Mouse (Mus musculus) liver, embryonic 12.5 days (tissue): ENCODE measurements around the gene Rrp12. TPM values are rescaled to one million over a fixed set of nuclear protein-coding genes. Genes with fewer than 3 reads are reported as not detected.
"Not testable (repeated sequence)": the region's sequence is repeated elsewhere in the genome, so short reads cannot be mapped to it uniquely, and the experiment has no call there.

ENCODE experiments used
- ATAC-seq: fragments of 200-750 bp; cut with Nextera tagmentation; 2 replicates; pipeline ENCODE4 v1.8.0; 2017; ENCODE audit warnings: moderate number of reproducible peaks, mild to moderate bottlenecking, moderate library complexity
- H3K27ac ChIP-seq: fragments of 300-500 bp; sonication (generic); 2 replicates; pipeline ENCODE4 v1.5.1; 2016; ENCODE audit warnings: mild to moderate bottlenecking
- H3K27me3 ChIP-seq: fragments of 300-500 bp; sonication (generic); replicated peaks from 2 replicates; pipeline ENCODE4 v1.6.1; 2016; ENCODE audit warnings: mild to moderate bottlenecking, moderate library complexity
- H3K36me3 ChIP-seq: fragments of 300-500 bp; sonication (generic); 2 replicates; pipeline ENCODE4 v1.6.1; 2016; ENCODE audit warnings: mild to moderate bottlenecking, moderate library complexity
- H3K4me1 ChIP-seq: fragments of 300-500 bp; sonication (generic); 2 replicates; pipeline ENCODE4 v1.6.1; 2016
- H3K4me2 ChIP-seq: fragments of 300-500 bp; sonication (generic); 2 replicates; pipeline ENCODE4 v1.6.1; 2016; ENCODE audit warnings: mild to moderate bottlenecking, moderate library complexity
- H3K4me3 ChIP-seq: fragments of 300-500 bp; sonication (generic); 2 replicates; pipeline ENCODE4 v1.5.1; 2016; ENCODE audit warnings: mild to moderate bottlenecking, moderate library complexity
- H3K9ac ChIP-seq: fragments of 300-500 bp; sonication (generic); 2 replicates; pipeline ENCODE4 v1.6.1; 2016; ENCODE audit warnings: mild to moderate bottlenecking, moderate library complexity
- H3K9me3 ChIP-seq: fragments of 300-500 bp; sonication (generic); replicated peaks from 2 replicates; pipeline ENCODE4 v1.6.1; 2016; ENCODE audit warnings: mild to moderate bottlenecking, moderate library complexity
- WGBS: fragments of 180-500 bp; shearing (Covaris S2); methylation state at CpG from one replicate; pipeline ENCODE4 v1.1.7; 2016; ENCODE audit not compliant: insufficient replicate concordance; 5-methylcytosine and 5-hydroxymethylcytosine counted together
- polyA plus RNA-seq: library from polyadenylated mRNA; unstranded; fragments of >200 nt; fragmentation: Nextera tagmentation; extraction: Ambion mirVana; gene quantifications from 2 replicates; pipeline ENCODE4 v1.2.1, GENCODE M21; 2016

Rrp12 gene
- polyA plus RNA-seq, 1 experiment from 2014 or later, result 26.7 TPM

DNA sequence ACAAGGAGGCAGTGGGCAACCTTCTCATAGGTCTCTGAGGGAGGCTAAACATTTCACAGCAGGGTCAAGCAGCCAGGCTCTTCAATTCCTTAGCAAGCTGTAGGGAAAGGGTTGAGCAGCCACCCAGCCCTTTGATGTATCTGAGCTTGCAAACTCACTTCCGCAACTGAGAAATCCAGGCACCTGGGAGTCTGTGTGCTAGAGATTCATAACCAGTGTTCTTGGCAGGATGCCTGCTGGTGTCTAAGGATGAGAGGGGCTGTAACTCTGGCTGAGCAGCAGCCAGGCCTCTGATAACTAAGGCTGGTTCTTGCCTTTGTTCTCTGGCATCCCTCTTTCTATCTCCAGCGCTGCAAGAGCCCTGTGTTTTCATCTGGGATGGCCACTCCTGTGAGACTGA lies 5.7 kb upstream of the Rrp12 start:
- H3K4me2 ChIP-seq, result no peak overlapping the region
- no peak for ATAC-seq
- H3K4me3 ChIP-seq, result no peak overlapping the region
- no peak overlapping the region for H3K27ac ChIP-seq
- no peaks in the 10 kb centered on the region for H3K9me3 ChIP-seq
- H3K4me1 ChIP-seq, result peaks cover 52% of the 10 kb centered on the region
- no peaks in the 10 kb centered on the region for H3K27me3 ChIP-seq
- no peaks in the 10 kb centered on the region for H3K36me3 ChIP-seq
- WGBS, result 54% methylated on average over 2 of the region's 2 CpGs
- no peak overlapping the region for H3K9ac ChIP-seq

DNA sequence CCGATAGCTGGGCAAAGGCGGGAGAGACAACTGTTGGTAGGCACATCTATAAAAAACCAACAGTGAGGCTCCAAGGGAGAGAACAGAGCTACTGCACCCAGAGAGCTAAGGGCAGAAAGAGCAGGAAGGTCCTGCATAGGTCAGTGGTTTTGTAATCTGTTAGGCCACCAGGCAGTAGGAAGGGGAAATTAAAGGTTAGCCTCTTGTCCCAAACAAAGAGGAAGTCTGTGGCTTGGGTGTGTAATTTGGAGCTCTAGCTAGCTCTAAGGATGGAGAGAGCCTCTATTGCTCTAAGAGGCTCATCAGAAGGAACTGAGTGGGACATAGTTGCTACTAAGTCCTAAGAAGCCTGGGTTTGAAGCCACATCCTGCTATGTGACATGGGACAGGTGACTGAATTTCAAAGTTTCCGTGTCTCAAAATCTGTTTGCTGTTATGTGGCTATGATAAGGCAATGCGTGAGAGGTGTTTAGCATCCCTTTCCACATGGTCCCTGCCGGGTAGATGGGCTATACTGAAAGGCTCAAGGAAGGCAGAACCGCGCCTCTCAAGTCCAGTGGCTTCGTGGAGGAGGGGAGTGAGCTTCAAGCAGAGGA lies 4.6 kb upstream of the Rrp12 start:
- H3K27ac ChIP-seq, result peak overlapping the region; percentile 47
- H3K9ac ChIP-seq, result no peak overlapping the region
- 38% methylated on average over 8 of the region's 8 CpGs for WGBS

DNA sequence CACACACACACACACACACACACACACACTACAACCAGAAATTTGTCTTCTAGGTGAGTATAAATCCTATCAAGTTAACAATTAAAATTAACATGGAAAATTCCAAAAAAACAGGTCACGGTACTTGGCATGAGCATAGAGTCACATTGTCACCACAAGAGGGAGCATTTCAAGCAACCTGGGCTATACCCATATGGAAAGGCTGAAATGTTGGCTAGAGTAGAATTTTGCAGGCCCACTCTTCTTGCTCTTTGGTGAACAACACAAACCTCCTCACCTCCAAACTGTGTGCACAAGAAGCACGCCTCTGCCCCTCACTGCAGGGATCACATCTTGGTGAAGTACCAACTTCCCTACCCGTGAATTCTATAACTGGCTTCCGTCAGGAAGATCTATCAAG lies 2.9 kb upstream of the Rrp12 start:
- no peak overlapping the region for H3K9ac ChIP-seq
- no peak overlapping the region for H3K4me3 ChIP-seq
- no peak for ATAC-seq
- no peak overlapping the region for H3K27ac ChIP-seq
- H3K9me3 ChIP-seq, result no peaks in the 10 kb centered on the region
- peaks cover 2% of the 10 kb centered on the region; the same call in 1 of the 2 replicates for H3K36me3 ChIP-seq
- peaks cover 50% of the 10 kb centered on the region for H3K4me1 ChIP-seq
- no peaks in the 10 kb centered on the region for H3K27me3 ChIP-seq
- WGBS, result 42% methylated on average over 4 of the region's 4 CpGs
- no peak overlapping the region for H3K4me2 ChIP-seq

More for the DNA sequence above, 4.6 kb upstream of the Rrp12 start:
- peaks cover 46% of the 10 kb centered on the region for H3K4me1 ChIP-seq
- no peaks in the 10 kb centered on the region for H3K27me3 ChIP-seq
- no peaks in the 10 kb centered on the region for H3K9me3 ChIP-seq
- no peaks in the 10 kb centered on the region for H3K36me3 ChIP-seq
- no peak overlapping the region for H3K4me3 ChIP-seq
- H3K4me2 ChIP-seq, result no peak overlapping the region
- ATAC-seq, result no peak

DNA sequence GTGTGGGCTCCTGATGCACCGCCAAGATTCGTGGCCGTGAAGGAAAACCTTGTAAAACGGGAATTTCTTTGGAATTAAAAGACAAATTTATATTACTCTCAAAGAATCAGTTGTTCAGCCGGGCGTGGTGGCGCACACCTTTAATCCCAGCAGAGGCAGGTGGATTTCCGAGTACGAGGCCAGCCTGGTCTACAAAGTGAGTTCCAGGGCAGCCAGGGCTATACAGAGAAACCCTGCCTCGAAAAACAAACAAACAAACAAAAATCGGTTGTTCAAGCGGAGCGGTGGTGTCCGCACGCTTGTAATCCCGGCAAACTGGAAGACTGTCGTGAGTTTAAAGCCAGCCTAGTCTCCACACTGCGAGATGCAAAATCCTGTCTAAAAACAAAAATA lies 342 bp upstream of the Rrp12 start:
- Histone ChIP-seq H3K4me2 (peak overlapping the region; percentile 87), H3K9me3 (no peaks in the 10 kb centered on the region), H3K27ac (0 out of 2 replicates have a peak overlapping the region, but pooled peaks have one; percentile 18), H3K9ac (peak overlapping the region; percentile 70), H3K4me1 (peaks cover 45% of the 10 kb centered on the region), H3K4me3 (peak overlapping the region; percentile 78), H3K27me3 (no peaks in the 10 kb centered on the region), H3K36me3 (peaks cover 20% of the 10 kb centered on the region)
- WGBS, result 22% methylated on average over 18 of the region's 18 CpGs
- no peak for ATAC-seq

DNA sequence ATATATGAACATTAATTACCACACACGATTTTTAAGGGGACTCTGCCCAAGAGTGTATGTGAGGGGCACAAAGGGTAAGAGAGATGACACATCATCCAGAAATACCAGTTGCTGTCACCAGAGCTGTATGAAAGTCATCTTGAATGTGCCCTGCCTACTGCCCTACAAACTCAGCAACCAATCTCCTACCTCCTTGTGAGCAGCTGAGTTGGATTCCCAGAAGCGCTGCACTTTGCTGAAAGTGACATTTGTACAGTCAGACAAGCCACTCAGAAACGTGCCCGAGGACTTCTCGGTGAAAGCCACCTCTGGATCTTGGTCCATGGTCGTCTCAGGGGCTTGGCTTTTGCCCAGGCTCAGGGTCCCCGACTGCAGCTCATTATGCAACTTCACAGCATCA lies 1.0 kb downstream of the Rrp12 start:
- Histone ChIP-seq H3K9me3 (no peaks in the 10 kb centered on the region), H3K4me2 (peak overlapping the region; percentile 87), H3K4me3 (peak overlapping the region; percentile 78), H3K4me1 (peaks cover 33% of the 10 kb centered on the region), H3K27ac (peak overlapping the region; percentile 58), H3K27me3 (no peaks in the 10 kb centered on the region), H3K36me3 (peaks cover 34% of the 10 kb centered on the region), H3K9ac (peak overlapping the region; percentile 70)
- WGBS, result 25% methylated on average over 7 of the region's 7 CpGs
- ATAC-seq, result no peak

DNA sequence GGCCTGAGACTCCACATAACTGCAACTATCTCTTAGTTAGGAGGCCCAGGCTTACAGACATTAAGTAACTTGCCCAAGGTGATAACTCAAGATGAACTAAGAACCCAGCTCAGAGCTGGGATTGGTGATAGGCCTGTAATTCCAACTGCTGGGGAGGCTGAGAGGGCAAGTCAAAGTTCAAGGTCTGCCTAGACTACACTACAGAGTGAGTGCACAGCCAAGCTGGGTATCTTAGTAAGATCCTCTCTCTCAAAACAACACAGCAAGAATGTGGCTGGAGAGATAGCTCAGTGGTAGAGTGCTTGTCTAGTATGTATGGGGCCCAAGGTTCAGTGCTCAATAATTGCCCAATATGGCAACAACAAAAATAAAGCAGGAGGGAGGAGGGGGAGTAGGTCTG lies 7.8 kb downstream of the Rrp12 start:
- peaks cover 10% of the 10 kb centered on the region for H3K4me1 ChIP-seq
- H3K9me3 ChIP-seq, result no peaks in the 10 kb centered on the region
- H3K27ac ChIP-seq, result no peak overlapping the region
- no peak overlapping the region for H3K4me2 ChIP-seq
- ATAC-seq, result no peak
- peaks cover 95% of the 10 kb centered on the region for H3K36me3 ChIP-seq
- no peak overlapping the region for H3K4me3 ChIP-seq
- no peaks in the 10 kb centered on the region for H3K27me3 ChIP-seq
- no peak overlapping the region for H3K9ac ChIP-seq

DNA sequence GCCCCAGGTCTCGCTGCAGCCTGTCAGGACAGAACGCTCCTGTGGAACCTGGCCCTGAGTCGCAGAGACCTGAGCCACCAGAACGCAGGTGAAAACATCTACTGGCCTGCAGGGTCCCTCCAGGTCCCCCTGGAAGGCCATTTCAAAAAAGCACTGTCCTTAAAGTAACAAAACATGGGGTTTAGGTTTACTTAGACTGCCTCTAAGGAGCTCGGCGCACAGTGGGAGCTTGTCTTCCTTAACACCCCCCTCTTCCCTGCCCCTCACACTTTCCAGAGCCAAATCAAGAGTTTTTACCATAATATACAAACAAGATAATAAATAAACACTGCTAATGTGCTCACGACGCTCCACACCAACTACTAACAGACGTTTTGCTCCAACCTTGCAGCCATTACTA lies 12.1 kb downstream of the Rrp12 start:
- 82% methylated on average over 9 of the region's 9 CpGs for WGBS
- no peaks in the 10 kb centered on the region for H3K9me3 ChIP-seq
- H3K27me3 ChIP-seq, result no peaks in the 10 kb centered on the region
- no peak overlapping the region for H3K4me3 ChIP-seq
- H3K9ac ChIP-seq, result no peak overlapping the region
- ATAC-seq, result no peak
- 0 out of 2 replicates have a peak, but pooled peaks cover 3% of the 10 kb centered on the region for H3K4me1 ChIP-seq
- no peak overlapping the region for H3K27ac ChIP-seq
- no peak overlapping the region for H3K4me2 ChIP-seq
- peaks cover 98% of the 10 kb centered on the region for H3K36me3 ChIP-seq

DNA sequence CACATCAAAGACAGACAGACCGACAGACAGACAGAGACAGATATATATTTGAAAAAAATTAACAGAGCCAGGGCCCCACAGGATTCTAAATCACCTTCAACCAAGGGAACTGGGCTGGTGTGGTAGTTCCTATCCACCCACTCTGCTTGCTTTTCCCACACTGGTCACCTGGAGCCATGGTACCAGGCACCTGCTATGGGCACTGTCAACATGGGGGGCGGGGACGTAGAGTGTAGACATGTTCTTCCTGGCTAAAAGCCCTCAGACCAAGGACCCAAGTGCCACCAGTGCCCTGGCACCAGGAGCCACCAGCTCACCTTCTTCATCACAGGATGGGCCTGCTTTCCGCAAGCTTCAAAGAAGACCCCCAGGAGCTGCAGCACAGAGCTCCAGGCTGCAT lies 14.1 kb downstream of the Rrp12 start:
- no peak overlapping the region for H3K4me2 ChIP-seq
- no peak overlapping the region for H3K27ac ChIP-seq
- H3K36me3 ChIP-seq, result peaks cover 95% of the 10 kb centered on the region
- 82% methylated on average over 4 of the region's 4 CpGs for WGBS
- H3K27me3 ChIP-seq, result no peaks in the 10 kb centered on the region
- 0 out of 2 replicates have a peak, but pooled peaks cover 3% of the 10 kb centered on the region for H3K4me1 ChIP-seq
- H3K4me3 ChIP-seq, result no peak overlapping the region
- no peak for ATAC-seq
- no peaks in the 10 kb centered on the region for H3K9me3 ChIP-seq
- no peak overlapping the region for H3K9ac ChIP-seq

DNA sequence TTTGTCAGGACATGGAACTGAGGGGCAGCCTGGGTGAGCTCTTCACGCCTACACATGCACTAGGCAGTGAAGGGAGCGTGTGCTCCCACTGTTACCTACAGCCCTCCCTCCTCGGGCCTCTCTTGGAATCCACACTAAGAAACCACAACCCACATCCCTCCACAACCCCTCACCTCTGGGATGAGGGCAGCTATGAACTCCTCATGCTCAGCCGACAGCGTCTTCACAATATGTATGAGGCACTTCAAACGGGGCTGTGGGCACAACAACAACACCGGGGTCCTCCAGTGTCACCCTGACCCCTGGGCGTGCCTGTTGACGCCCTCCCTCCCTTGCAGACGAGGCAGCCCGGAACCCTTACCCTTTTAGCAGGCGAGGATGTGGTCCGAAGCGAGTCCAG lies 21.6 kb downstream of the Rrp12 start:
- Histone ChIP-seq H3K9ac (no peak overlapping the region), H3K9me3 (no peaks in the 10 kb centered on the region), H3K4me3 (no peak overlapping the region), H3K4me2 (no peak overlapping the region), H3K27me3 (no peaks in the 10 kb centered on the region), H3K27ac (no peak overlapping the region), H3K36me3 (peaks cover 97% of the 10 kb centered on the region), H3K4me1 (0 out of 2 replicates have a peak, but pooled peaks cover 6% of the 10 kb centered on the region)
- WGBS, result 88% methylated on average over 14 of the region's 14 CpGs
- ATAC-seq, result no peak

DNA sequence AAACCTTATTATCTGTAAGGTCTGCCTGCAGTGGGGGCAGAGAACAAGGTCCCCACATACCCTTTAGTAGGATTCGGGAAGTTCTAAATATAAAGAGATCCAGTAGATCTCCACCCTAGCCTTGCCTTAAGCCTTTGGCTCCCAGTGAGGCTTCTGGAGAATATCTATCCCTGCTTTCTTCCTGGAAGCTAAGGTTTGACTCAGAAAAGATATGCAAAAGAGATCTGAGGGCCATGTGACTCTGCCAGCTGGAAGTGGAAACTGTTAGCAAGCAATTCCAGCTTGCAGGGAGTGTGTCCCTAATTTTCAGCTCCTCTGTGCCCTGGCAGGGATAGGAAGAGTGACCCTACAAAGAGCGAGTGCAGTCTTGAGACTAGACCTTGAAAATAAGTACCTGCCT lies 23.7 kb downstream of the Rrp12 start:
- Histone ChIP-seq H3K27me3 (no peaks in the 10 kb centered on the region), H3K27ac (no peak overlapping the region), H3K9me3 (no peaks in the 10 kb centered on the region), H3K4me1 (0 out of 2 replicates have a peak, but pooled peaks cover 6% of the 10 kb centered on the region), H3K4me2 (no peak overlapping the region), H3K9ac (no peak overlapping the region), H3K36me3 (peaks cover 100% of the 10 kb centered on the region), H3K4me3 (no peak overlapping the region)
- WGBS, result 80% methylated on average over 2 of the region's 2 CpGs
- ATAC-seq, result no peak

DNA sequence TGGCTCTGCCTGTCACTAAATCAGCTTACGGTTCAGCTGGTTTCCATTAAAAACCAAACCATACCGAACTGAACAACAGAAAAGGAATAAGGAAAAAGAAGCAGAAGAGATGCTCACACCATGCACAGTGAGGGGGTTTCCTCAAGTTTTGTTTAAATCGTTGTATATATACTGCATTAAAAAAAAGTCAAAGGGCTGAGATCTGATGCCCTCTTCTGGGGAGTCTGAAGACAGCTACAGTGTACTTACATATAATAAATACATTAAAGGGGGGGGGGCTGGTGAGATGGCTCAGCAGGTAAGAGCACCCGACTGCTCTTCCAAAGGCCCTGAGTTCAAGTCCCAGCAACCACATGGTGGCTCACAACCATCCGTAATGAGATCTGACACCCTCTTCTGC lies 26.0 kb downstream of the Rrp12 start:
- H3K9ac ChIP-seq, H3K27ac ChIP-seq, H3K9me3 ChIP-seq, H3K4me2 ChIP-seq, H3K4me3 ChIP-seq, H3K27me3 ChIP-seq, H3K4me1 ChIP-seq, ATAC-seq: not testable (repeated sequence)
- H3K36me3 ChIP-seq, result peaks cover 100% of the 10 kb centered on the region
- 77% methylated on average over 5 of the region's 5 CpGs for WGBS

DNA sequence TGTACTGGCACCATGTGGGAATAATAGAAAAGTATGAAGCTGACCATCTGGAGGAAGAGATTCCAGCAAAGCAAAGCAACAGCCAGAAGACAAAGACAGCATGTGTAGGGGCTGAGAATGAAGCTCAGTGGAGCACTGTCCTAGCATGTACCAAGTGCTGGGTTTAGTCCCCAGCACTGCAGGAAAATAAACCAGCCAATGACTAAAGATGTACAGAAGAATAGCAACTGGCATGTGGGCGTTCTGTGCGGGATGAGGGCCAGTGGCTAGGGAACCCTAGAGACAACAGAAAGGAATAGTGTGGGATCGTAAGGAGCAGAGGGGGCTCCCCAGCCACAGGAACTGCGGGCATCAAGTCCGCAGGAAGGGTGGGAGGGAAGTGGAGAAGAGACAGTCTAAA lies 26.7 kb downstream of the Rrp12 start:
- H3K27me3 ChIP-seq, result no peaks in the 10 kb centered on the region
- H3K9me3 ChIP-seq, result no peaks in the 10 kb centered on the region
- no peak overlapping the region for H3K4me3 ChIP-seq
- no peak overlapping the region for H3K4me2 ChIP-seq
- 0 out of 2 replicates have a peak, but pooled peaks cover 6% of the 10 kb centered on the region for H3K4me1 ChIP-seq
- 83% methylated on average over 5 of the region's 5 CpGs for WGBS
- H3K9ac ChIP-seq, result no peak overlapping the region
- no peak overlapping the region for H3K27ac ChIP-seq
- H3K36me3 ChIP-seq, result peaks cover 100% of the 10 kb centered on the region
- no peak for ATAC-seq

DNA sequence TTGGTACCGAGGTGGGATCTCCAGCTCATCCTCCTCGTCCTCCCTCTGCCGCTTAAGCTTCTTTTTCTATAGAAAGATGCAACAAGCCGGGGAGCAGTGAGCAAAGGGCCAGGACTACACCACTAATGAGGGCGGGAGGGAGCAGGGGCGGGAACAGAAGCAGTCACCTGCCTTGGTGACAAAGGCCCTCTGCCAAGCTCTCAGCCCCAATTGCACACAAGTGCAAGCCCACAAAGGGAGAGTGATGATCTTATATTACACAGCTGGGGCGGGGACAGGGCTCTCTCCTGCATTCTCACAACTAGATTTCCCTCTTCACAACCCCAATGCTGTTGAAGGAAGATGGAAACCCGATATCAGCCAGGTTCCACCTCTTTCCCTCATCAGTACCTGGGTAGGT lies 29.3 kb downstream of the Rrp12 start:
- 83% methylated on average over 8 of the region's 8 CpGs for WGBS
- Histone ChIP-seq H3K36me3 (peaks cover 100% of the 10 kb centered on the region), H3K27ac (no peak overlapping the region), H3K9ac (no peak overlapping the region), H3K4me3 (no peak overlapping the region), H3K4me1 (no peaks in the 10 kb centered on the region), H3K27me3 (no peaks in the 10 kb centered on the region), H3K9me3 (no peaks in the 10 kb centered on the region), H3K4me2 (no peak overlapping the region)
- no peak for ATAC-seq
